Mouse (Mus musculus) kidney, postnatal 36 days (tissue): Measurements from ENCODE around the gene C130026I21Rik.
"Not testable (repeated sequence)": the region's sequence is repeated elsewhere in the genome, so short reads cannot be mapped to it uniquely, and the experiment has no call there.

Experiments
- DNase-seq, 2 experiments: peaks; one replicate each; pipeline ENCODE4 v3.0.0; 2021 to 2022; ENCODE audit warnings: mixed read lengths in 2 of 2

The C130026I21Rik gene

GRCm38 (mm10) chr1:85270466-85270865 lies at the start of gene C130026I21Rik:
Gene C130026I21Rik, minus strand, starts transcription at chr1:85270566.
- DNase-seq, result not testable (repeated sequence)

- peak; percentile 17 to 75 for DNase-seq
Observed at GRCm38 (mm10) chr1:85287063-85287462, 16.7 kb upstream of the C130026I21Rik start.

- DNase-seq, result not testable (repeated sequence)
Observed at GRCm38 (mm10) chr1:85276421-85276820, 6.1 kb upstream of the C130026I21Rik start.

DNA sequence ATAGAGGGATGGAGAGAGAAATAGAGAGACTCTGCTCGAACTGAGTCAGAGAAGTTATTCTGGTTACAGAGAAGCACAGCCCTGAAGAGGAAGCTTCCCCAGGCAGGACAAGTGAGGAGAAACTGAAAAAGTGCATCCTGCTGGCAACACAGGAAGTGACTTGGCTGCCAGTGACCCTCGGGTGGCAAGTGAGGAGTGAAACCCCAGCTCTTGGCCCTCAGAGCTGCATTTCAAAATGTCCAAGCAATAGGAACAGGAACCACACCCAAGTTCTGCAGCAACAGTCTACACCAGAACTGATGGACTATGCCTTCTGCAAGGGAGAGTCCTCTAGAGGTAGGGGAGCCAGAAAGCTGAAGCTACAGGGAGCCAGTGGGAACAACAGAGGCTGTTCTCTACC lies 11.7 kb downstream of the C130026I21Rik start:
- DNase-seq, result peak in 1 of 2 experiments; percentile 15

DNA sequence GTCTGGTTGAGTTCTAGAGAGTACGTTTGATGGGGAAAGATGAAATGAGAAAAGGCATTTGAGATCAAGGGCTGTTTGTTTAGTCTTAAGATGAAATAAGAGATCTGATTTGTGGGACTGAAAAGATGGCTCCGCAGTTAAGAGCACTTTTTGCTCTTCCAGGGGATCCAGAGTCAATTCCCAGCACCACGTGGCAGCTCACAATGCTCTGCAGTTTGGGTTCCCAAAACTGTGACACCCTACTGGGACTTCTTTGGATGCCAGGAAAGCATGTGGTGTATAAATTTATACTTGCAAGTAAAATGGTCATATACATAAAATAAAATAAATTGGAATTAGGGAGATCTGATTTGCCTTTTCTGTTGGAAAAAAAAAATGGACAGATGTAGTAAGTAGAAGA lies 15.1 kb downstream of the C130026I21Rik start:
- DNase-seq, result not testable (repeated sequence)

DNA sequence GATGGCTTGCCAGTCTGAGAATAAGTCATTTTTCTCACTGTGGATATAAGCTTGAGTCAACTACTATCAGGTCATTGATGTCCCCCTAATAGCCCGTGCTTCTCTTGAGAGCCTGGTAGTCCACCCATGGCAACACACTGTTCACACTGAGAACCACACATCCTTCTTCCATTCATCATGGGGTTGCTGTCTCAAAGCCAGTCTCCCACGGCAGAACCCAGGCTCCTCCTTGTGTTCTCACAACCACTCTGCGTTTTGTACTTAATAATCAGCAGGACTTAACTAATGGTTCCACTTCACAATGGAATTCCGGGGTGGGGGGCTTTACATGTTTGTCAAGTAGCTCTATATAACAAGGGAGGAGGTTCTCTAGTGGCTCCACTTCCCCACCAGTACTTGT lies 19.2 kb downstream of the C130026I21Rik start:
- DNase-seq, result not testable (repeated sequence)

DNA sequence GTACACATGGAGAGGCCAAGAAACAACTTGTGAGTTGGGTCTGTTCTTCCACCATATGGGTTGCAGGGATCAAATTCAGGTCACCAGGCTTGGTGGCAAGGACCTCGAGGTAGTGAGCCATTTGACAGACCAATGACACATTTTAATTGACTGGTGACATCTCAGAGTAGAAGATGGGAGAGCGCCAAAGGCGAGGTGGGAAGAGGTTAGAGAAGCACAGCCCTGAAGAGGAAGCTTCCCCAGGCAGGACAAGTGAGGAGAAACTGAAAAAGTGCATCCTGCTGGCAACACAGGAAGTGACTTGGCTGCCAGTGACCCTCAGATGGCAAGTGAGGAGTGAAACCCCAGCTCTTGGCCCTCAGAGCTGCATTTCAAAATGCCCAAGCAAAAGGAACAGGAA lies 21.4 kb downstream of the C130026I21Rik start:
- DNase-seq, result not testable (repeated sequence)

GRCm38 (mm10) chr1:85246776-85247460 lies 23.4 kb downstream of the C130026I21Rik start:
- DNase-seq, result not testable (repeated sequence)

GRCm38 (mm10) chr1:85246266-85246665 lies 24.1 kb downstream of the C130026I21Rik start:
- DNase-seq, result not testable (repeated sequence)

GRCm38 (mm10) chr1:85244941-85245340 lies 25.4 kb downstream of the C130026I21Rik start:
- not testable (repeated sequence) for DNase-seq

- DNase-seq, result not testable (repeated sequence)
Observed at GRCm38 (mm10) chr1:85243023-85243422, 27.3 kb downstream of the C130026I21Rik start.

- DNase-seq, result not testable (repeated sequence)
Observed at GRCm38 (mm10) chr1:85239018-85239775, 31.2 kb downstream of the C130026I21Rik start.

GRCm38 (mm10) chr1:85206531-85206930 lies 63.8 kb downstream of the C130026I21Rik start:
- DNase-seq, result not testable (repeated sequence)

GRCm38 (mm10) chr1:85199523-85199922 lies 70.8 kb downstream of the C130026I21Rik start:
- not testable (repeated sequence) for DNase-seq

GRCm38 (mm10) chr1:85198647-85199350 lies 71.6 kb downstream of the C130026I21Rik start:
- DNase-seq, result not testable (repeated sequence)

DNA sequence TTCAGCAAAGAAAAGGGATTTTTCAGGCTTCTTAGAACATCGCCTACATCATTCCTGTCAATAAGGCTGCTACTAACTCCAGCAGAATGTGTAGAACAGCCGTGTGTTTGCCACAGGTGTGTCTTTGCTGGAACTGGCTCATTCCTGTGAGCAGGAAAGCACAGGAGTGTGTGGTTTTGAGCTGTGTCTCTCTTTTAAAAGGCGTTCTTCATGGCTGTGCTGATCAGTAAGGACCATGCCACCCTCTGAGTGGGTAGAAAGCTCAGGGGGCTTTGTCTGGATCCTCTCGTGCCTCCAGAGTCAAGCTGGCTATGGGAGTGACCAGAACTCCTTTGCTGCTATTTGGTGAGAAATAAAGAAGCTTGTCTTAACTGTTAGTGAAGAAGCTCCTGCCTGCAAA lies 73.6 kb downstream of the C130026I21Rik start:
- DNase-seq, result not testable (repeated sequence)

DNA sequence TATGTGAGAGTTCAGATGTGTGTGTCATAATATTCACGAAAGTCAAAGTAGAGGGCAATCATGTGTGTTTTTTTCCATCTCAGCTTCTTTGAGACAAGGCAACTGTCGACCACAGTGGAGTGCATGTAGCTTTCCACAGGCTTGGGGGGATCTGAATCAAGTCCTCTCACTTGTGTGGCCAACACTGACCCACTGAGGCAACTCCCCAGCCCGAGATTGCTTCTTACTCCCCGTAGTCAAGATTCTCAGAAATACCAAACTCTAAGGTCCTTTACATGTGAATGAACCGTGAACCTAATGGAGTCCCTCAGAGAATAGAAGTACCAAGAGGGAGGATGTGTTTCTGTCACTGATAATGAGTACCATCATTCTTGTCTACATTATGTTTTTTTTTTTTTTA lies 76.6 kb downstream of the C130026I21Rik start:
- DNase-seq, result not testable (repeated sequence)

- DNase-seq, result not testable (repeated sequence)
Observed at GRCm38 (mm10) chr1:85181981-85182380, 88.4 kb downstream of the C130026I21Rik start.

GRCm38 (mm10) chr1:85178971-85179370 lies 91.4 kb downstream of the C130026I21Rik start:
- not testable (repeated sequence) for DNase-seq

- DNase-seq, result not testable (repeated sequence)
Observed at GRCm38 (mm10) chr1:85162841-85163240, 107.5 kb downstream of the C130026I21Rik start.

DNA sequence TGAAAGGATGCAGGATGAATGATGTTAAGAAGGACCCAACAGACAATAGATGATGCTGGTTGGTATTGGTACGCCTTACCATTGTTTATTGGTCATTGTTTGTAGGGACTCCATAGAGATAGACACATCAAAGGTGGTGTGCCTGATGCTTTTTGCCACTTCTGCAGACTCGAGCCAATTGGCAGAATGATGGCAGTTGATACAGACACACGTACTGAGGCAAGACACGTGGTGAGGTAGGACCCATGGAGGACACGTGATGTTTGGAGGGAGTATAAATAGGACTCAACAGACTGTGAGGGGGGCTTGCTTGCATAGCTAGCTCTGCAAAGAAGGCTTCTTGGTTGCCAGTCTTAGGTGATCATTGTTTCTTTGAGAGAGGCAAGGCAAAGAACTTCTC lies 115.2 kb downstream of the C130026I21Rik start:
- not testable (repeated sequence) for DNase-seq

DNA sequence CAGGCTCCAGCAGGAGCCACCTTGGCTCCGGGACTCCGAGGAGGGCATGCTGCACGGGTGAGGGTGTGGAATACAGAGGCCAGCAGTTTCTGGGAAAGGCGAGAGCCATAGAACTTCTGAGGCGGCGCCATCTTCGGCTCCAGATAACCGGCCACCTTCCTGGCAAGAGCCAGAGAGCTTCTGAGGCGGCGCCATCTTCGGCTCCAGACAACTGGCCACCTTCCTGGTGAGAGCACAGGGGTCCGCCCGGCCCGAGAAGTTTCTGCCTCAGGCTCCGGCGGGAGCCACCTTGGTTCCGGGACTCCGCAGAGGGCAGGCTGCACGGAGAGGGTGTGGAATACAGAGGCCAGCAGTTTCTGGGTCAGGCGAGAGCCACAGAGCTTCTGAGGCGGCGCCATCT lies 136.7 kb downstream of the C130026I21Rik start:
- DNase-seq, result not testable (repeated sequence)

DNA sequence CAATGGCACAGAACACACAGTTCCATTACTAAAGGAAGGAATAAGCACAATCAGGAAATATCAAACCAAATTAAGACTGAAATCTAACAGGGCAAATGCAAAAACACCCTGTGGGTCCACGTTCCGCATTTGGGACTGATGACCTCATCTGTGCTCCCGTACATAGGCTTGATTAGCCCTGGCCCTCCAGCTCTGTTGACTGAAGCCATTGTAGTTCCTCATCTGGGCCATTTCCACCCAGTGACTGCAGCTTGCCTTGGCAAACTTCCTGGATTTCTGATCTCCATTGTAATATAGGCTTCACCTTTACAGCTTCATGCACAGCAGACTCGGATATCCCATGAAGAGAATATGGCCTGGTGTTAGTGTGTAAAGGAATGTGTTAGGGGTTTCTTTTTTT lies 148.5 kb downstream of the C130026I21Rik start:
- not testable (repeated sequence) for DNase-seq
